Mouse (Mus musculus) CH12.LX (cell line): ENCODE data around the gene Zxdc. TPM values are rescaled to one million over a fixed set of nuclear protein-coding genes. Genes with fewer than 3 reads are reported as not detected.

Experiments
- polyA plus RNA-seq: library from polyadenylated mRNA; unstranded; fragments of >175 nt; gene quantifications from 2 replicates; pipeline ENCODE4 v1.2.1, GENCODE M21; 2012; ENCODE audit warnings: low read depth; ENCODE audit not compliant: insufficient read length
- total RNA-seq, 2 experiments: library from RNA; depleted of rRNA; stranded (reverse); fragments of 300-350 nt in 1 of 2; fragments of >200 nt in 1 of 2; gene quantifications; 2 replicates each; pipeline ENCODE4 v1.2.3; 2012 to 2014

Gene Zxdc
- total and polyA plus RNA-seq, 3 experiments: 4.7 to 8.3 (median 5.2) TPM

Other genes starting within 250 kb of the Zxdc start
- not detected in 2 replicates for gene Vmn1r51, start 246.9 kb upstream of the Zxdc start, total RNA-seq (2012; rRNA removed)
- gene Vmn1r51, start 246.9 kb upstream of the Zxdc start, total RNA-seq (2014; rRNA removed): not detected in 2 replicates
- gene Vmn1r51, start 246.9 kb upstream of the Zxdc start, polyA plus RNA-seq: not detected in 2 replicates
- not detected in 2 replicates for gene Vmn1r52, start 194.7 kb upstream of the Zxdc start, total RNA-seq (2012; rRNA removed)
- gene Vmn1r52, start 194.7 kb upstream of the Zxdc start, total RNA-seq (2014; rRNA removed): not detected in 2 replicates
- gene Vmn1r52, start 194.7 kb upstream of the Zxdc start, polyA plus RNA-seq: not detected in 2 replicates
- gene V1ra8, start 166.7 kb upstream of the Zxdc start, total RNA-seq (2012; rRNA removed): not detected in 2 replicates
- not detected in 2 replicates for gene V1ra8, start 166.7 kb upstream of the Zxdc start, total RNA-seq (2014; rRNA removed)
- not detected in 2 replicates for gene V1ra8, start 166.7 kb upstream of the Zxdc start, polyA plus RNA-seq
- not detected in 2 replicates for gene Vmn1r53, start 145.1 kb upstream of the Zxdc start, total RNA-seq (2012; rRNA removed)
- gene Vmn1r53, start 145.1 kb upstream of the Zxdc start, total RNA-seq (2014; rRNA removed): not detected in 2 replicates
- not detected in 2 replicates for gene Vmn1r53, start 145.1 kb upstream of the Zxdc start, polyA plus RNA-seq
- not detected in 2 replicates for gene Vmn1r54, start 123.2 kb upstream of the Zxdc start, total RNA-seq (2012; rRNA removed)
- gene Vmn1r54, start 123.2 kb upstream of the Zxdc start, total RNA-seq (2014; rRNA removed): not detected in 2 replicates
- not detected in 2 replicates for gene Vmn1r54, start 123.2 kb upstream of the Zxdc start, polyA plus RNA-seq
- gene BC048671, start 68.3 kb upstream of the Zxdc start, total RNA-seq (2012; rRNA removed): not detected in 2 replicates
- not detected in 2 replicates for gene BC048671, start 68.3 kb upstream of the Zxdc start, total RNA-seq (2014; rRNA removed)
- not detected in 2 replicates for gene BC048671, start 68.3 kb upstream of the Zxdc start, polyA plus RNA-seq
- 0.08 and 0.13 TPM in 2 replicates for gene Chst13, start 44.3 kb upstream of the Zxdc start, total RNA-seq (2012; rRNA removed)
- gene Chst13, start 44.3 kb upstream of the Zxdc start, total RNA-seq (2014; rRNA removed): not detected in 2 replicates
- not detected in 2 replicates for gene Chst13, start 44.3 kb upstream of the Zxdc start, polyA plus RNA-seq
- gene Uroc1, start 36.2 kb upstream of the Zxdc start, total RNA-seq (2012; rRNA removed): not detected in 2 replicates
- not detected in 2 replicates for gene Uroc1, start 36.2 kb upstream of the Zxdc start, total RNA-seq (2014; rRNA removed)
- not detected in 2 replicates for gene Uroc1, start 36.2 kb upstream of the Zxdc start, polyA plus RNA-seq
- gene Cfap100, start 59.3 kb downstream of the Zxdc start, total RNA-seq (2012; rRNA removed): not detected in 2 replicates
- not detected in 2 replicates for gene Cfap100, start 59.3 kb downstream of the Zxdc start, total RNA-seq (2014; rRNA removed)
- 0.10 TPM in 1 of 2 replicates, not detected in the other for gene Cfap100, start 59.3 kb downstream of the Zxdc start, polyA plus RNA-seq
- gene Klf15, start 93.1 kb downstream of the Zxdc start, total RNA-seq (2012; rRNA removed): not detected in 2 replicates
- gene Klf15, start 93.1 kb downstream of the Zxdc start, total RNA-seq (2014; rRNA removed): not detected in 2 replicates
- gene Klf15, start 93.1 kb downstream of the Zxdc start, polyA plus RNA-seq: not detected in 2 replicates
- gene Aldh1l1, start 116.9 kb downstream of the Zxdc start, total RNA-seq (2012; rRNA removed): 0.08 and 0.13 TPM in 2 replicates
- gene Aldh1l1, start 116.9 kb downstream of the Zxdc start, total RNA-seq (2014; rRNA removed): 0.07 and 0.11 TPM in 2 replicates
- not detected in 2 replicates for gene Aldh1l1, start 116.9 kb downstream of the Zxdc start, polyA plus RNA-seq
- gene Slc41a3, start 235.2 kb downstream of the Zxdc start, total RNA-seq (2012; rRNA removed): 0.55 and 0.59 TPM in 2 replicates
- gene Slc41a3, start 235.2 kb downstream of the Zxdc start, total RNA-seq (2014; rRNA removed): 0.15 TPM in 1 of 2 replicates, not detected in the other
- gene Slc41a3, start 235.2 kb downstream of the Zxdc start, polyA plus RNA-seq: 0.10 TPM in 1 of 2 replicates, not detected in the other